Mouse (Mus musculus) bone marrow, adult 2 months (tissue): Measurements from ENCODE around the gene Cep41.

Experiments used
- CTCF ChIP-seq: fragments of 200-500 bp; IDR thresholded peaks from 2 replicates; pipeline ENCODE4 v1.5.1; 2011; ENCODE audit warnings: low read length, control low read depth; ENCODE audit not compliant: control insufficient read depth, insufficient read depth
- POLR2A ChIP-seq: fragments of 200-500 bp; IDR thresholded peaks from 2 replicates; pipeline ENCODE4 v1.6.1; 2011; ENCODE audit warnings: low read depth, mild to moderate bottlenecking, control low read depth, low read length, borderline replicate concordance; ENCODE audit not compliant: control insufficient read depth

DNA sequence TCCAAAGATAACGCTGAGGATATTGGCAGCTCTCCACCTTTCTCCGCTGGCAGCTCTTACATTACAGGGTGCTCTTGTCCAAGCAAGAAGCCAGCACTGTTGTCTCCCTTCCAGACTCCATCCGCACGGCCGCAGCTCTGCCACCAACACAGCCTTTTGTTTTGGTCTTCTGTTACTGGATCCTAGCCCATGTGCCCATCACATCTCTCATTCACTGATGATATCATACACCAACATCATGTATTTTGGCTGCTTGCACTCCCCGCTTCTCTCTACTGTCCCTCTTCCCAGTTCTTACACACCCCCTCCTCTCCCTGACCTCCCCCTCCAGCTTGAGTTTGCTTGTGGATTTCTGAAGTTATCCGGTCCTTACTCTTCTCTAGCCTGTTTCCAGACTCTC is 23.2 kb upstream of the Cep41 start:
- TF ChIP-seq CTCF, result no peak
- no peak for TF ChIP-seq POLR2A
